Mouse (Mus musculus) midbrain, embryonic 11.5 days (tissue): ENCODE measurements around the gene Epn2. TPM values are rescaled to one million over a fixed set of nuclear protein-coding genes. Genes with fewer than 3 reads are reported as not detected.

ENCODE experiments used
- ATAC-seq: fragments of 200-750 bp; cut with Nextera tagmentation; 2 replicates; pipeline ENCODE4 v1.8.0; 2017; ENCODE audit warnings: moderate TSS enrichment, moderate library complexity; ENCODE audit not compliant: low FRiP score
- DNase-seq: peaks from one replicate; pipeline ENCODE4 v3.0.0; 2015; ENCODE audit warnings: low spot score; ENCODE audit errors: missing footprints
- H3K27ac ChIP-seq: fragments of 300-500 bp; sonication (generic); 2 replicates; pipeline ENCODE4 v1.5.1; 2014; ENCODE audit warnings: low read depth, low read length
- H3K27me3 ChIP-seq: fragments of 300-500 bp; sonication (generic); 2 replicates; pipeline ENCODE4 v1.6.1; 2014; ENCODE audit warnings: mild to moderate bottlenecking, low read length, moderate library complexity, mixed read lengths; ENCODE audit not compliant: control insufficient read depth, insufficient read depth
- H3K36me3 ChIP-seq: fragments of 300-500 bp; sonication (generic); 2 replicates; pipeline ENCODE4 v1.6.1; 2014; ENCODE audit warnings: mild to moderate bottlenecking, low read length, moderate library complexity, mixed read lengths; ENCODE audit not compliant: control insufficient read depth, insufficient read depth
- H3K4me1 ChIP-seq: fragments of 300-500 bp; sonication (generic); 2 replicates; pipeline ENCODE4 v1.6.1; 2014; ENCODE audit warnings: low read length; ENCODE audit not compliant: control insufficient read depth, insufficient read depth
- H3K4me2 ChIP-seq: fragments of 300-500 bp; sonication (generic); 2 replicates; pipeline ENCODE4 v1.6.1; 2014; ENCODE audit warnings: mild to moderate bottlenecking, moderate library complexity
- H3K4me3 ChIP-seq: fragments of 300-500 bp; sonication (generic); 2 replicates; pipeline ENCODE4 v1.5.1; 2014; ENCODE audit warnings: low read depth, low read length
- H3K9ac ChIP-seq: fragments of 300-500 bp; sonication (generic); 2 replicates; pipeline ENCODE4 v1.6.1; 2014; ENCODE audit warnings: low read length
- H3K9me3 ChIP-seq: fragments of 300-500 bp; sonication (generic); 2 replicates; pipeline ENCODE4 v1.6.1; 2016; ENCODE audit warnings: low read length; ENCODE audit not compliant: control insufficient read depth
- WGBS: fragments of 180-500 bp; shearing (Covaris S2); extraction: QIAGEN DNeasy Blood & Tissue Kit; methylation state at CpG from one replicate; pipeline ENCODE4 v1.1.7; 2014; 5-methylcytosine and 5-hydroxymethylcytosine counted together
- polyA plus RNA-seq: library from polyadenylated mRNA; unstranded; fragments of >200 nt; fragmentation: Nextera tagmentation; extraction: Ambion mirVana; gene quantifications from 2 replicates; pipeline ENCODE4 v1.2.1, GENCODE M21; 2014

The Epn2 gene
- polyA plus RNA-seq, 1 experiment from 2014 or later: 28.5 TPM

DNA sequence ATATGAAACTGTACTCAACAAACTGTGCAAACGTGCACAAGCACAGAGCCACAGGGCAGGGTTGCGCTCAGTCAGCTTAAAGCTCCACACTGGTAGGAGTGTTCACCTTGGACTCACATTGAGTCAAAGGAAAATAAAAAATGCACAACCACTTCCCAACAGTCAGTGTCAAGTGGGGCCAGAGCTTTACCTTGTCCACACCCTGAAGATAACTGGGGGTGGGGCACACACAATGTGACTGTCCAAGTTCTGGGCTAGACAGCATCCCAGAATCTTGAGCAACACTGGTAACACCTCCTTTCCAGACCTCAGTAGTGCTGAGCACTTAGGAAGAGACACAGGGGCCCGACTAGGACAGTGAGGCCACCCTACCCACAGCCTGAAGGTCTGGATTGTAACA, 60.6 kb downstream of the Epn2 start:
- ATAC-seq (no peak), DNase-seq (peak; percentile 0)
- no peak overlapping the region for H3K4me3 ChIP-seq
- no peaks in the 10 kb centered on the region for H3K27me3 ChIP-seq
- no peak overlapping the region for H3K27ac ChIP-seq
- peaks cover 13% of the 10 kb centered on the region for H3K36me3 ChIP-seq
- H3K9ac ChIP-seq: no peak overlapping the region
- H3K9me3 ChIP-seq: no peaks in the 10 kb centered on the region
- no peak overlapping the region for H3K4me2 ChIP-seq
- no peaks in the 10 kb centered on the region for H3K4me1 ChIP-seq
- 90% methylated on average over 3 of the region's 3 CpGs for WGBS

- peak; percentile 45 for DNase-seq
- H3K27ac ChIP-seq: no peak overlapping the region
These were observed 61.5 kb downstream of the Epn2 start for GRCm38 (mm10) chr11:61517971-61518370.

DNA sequence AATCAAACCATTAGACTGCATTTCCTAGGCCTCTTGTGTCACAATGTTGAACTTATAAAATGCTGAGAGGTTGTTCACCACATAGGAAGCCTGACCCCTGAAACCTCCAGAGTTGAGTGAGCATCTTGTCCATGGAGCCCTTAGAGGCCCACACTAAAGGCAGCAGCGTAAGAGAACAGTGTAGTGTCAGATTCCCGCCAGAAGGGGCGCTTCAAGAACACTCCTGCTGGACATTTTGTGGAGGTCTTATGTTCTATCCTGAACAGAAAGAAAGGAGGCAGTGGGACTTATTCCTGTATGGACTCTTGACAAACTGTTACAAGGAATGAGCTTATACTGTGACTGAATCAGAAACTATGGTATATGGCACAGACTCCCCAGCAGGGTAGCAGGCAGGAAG, 64.5 kb downstream of the Epn2 start:
- no peak overlapping the region for H3K4me2 ChIP-seq
- peaks cover 6% of the 10 kb centered on the region; the same call in 1 of the 2 replicates for H3K36me3 ChIP-seq
- DNase-seq (peak; percentile 91), ATAC-seq (no peak)
- no peaks in the 10 kb centered on the region for H3K27me3 ChIP-seq
- no peak overlapping the region for H3K4me3 ChIP-seq
- H3K9ac ChIP-seq: no peak overlapping the region
- H3K9me3 ChIP-seq: no peaks in the 10 kb centered on the region
- H3K27ac ChIP-seq: no peak overlapping the region
- 26% methylated on average over 3 of the region's 3 CpGs for WGBS
- 0 out of 2 replicates have a peak, but pooled peaks cover 3% of the 10 kb centered on the region for H3K4me1 ChIP-seq

More at GRCm38 (mm10) chr11:61517971-61518370, 61.5 kb downstream of the Epn2 start:
- H3K4me2 ChIP-seq: no peak overlapping the region
- H3K9me3 ChIP-seq: no peaks in the 10 kb centered on the region
- no peaks in the 10 kb centered on the region for H3K27me3 ChIP-seq
- ATAC-seq: no peak
- 100% methylated on average over 1 of the region's 1 CpGs for WGBS
- peaks cover 13% of the 10 kb centered on the region for H3K36me3 ChIP-seq
- H3K9ac ChIP-seq: no peak overlapping the region
- H3K4me3 ChIP-seq: no peak overlapping the region
- H3K4me1 ChIP-seq: no peaks in the 10 kb centered on the region

- H3K4me1 ChIP-seq: peaks cover 7% of the 10 kb centered on the region
These were observed 74.7 kb downstream of the Epn2 start, which contains the start of gene B9d1 for GRCm38 (mm10) chr11:61504713-61505257. Gene B9d1 (plus strand): TSS chr11:61505144.

DNA sequence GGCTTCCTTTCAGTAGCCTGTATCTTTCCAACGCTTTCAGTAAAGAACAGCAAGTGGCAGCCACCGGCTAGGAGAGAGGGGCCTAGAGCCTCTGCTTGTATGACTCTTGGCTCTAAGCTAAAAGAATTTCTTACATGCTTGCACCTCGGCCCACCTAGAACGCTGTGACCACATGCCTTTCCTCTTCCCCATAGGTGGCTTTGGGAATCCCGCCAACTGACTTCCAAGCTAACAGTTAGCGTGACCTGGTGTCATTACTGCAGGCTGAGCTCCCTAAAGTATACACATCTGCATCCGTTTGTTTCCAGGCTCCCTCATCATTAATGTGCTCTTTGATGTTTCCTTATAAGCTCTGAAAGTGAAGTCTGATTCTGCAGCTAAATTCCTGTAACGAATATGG, 75.6 kb downstream of the Epn2 start:
- peaks cover 7% of the 10 kb centered on the region for H3K4me1 ChIP-seq
- H3K9ac ChIP-seq: peak overlapping the region; percentile 78; the same call in 1 of the 2 replicates
- no peak overlapping the region for H3K4me3 ChIP-seq
- no peaks in the 10 kb centered on the region for H3K36me3 ChIP-seq
- H3K4me2 ChIP-seq: no peak overlapping the region
- H3K27ac ChIP-seq: no peak overlapping the region
- H3K27me3 ChIP-seq: no peaks in the 10 kb centered on the region
- WGBS: 83% methylated on average over 8 of the region's 8 CpGs
- H3K9me3 ChIP-seq: no peaks in the 10 kb centered on the region
- ATAC-seq (no peak), DNase-seq (no peak)

More at GRCm38 (mm10) chr11:61504713-61505257, 74.7 kb downstream of the Epn2 start, which contains the start of gene B9d1:
- H3K27ac ChIP-seq: no peak within 1 kb of the TSS
- H3K27me3 ChIP-seq: no peaks in the 10 kb centered on the region
- H3K36me3 ChIP-seq: no peaks in the 10 kb centered on the region
- WGBS: under 1% methylated on average over 39 of the region's 39 CpGs
- peak within 1 kb of the TSS; percentile 47 for H3K4me3 ChIP-seq
- peak within 1 kb of the TSS; percentile 78 for H3K9ac ChIP-seq
- peak; percentile 99 for DNase-seq
- ATAC-seq: peak; percentile 95
- H3K4me2 ChIP-seq: peak within 1 kb of the TSS; percentile 71
- H3K9me3 ChIP-seq: no peaks in the 10 kb centered on the region

- H3K4me3 ChIP-seq: no peak overlapping the region
- H3K4me2 ChIP-seq: no peak overlapping the region
- no peaks in the 10 kb centered on the region for H3K27me3 ChIP-seq
- H3K9ac ChIP-seq: no peak overlapping the region
- H3K27ac ChIP-seq: no peak overlapping the region
- ATAC-seq (no peak), DNase-seq (no peak)
- 85% methylated on average over 6 of the region's 6 CpGs for WGBS
- H3K9me3 ChIP-seq: no peaks in the 10 kb centered on the region
- no peaks in the 10 kb centered on the region for H3K4me1 ChIP-seq
- no peaks in the 10 kb centered on the region for H3K36me3 ChIP-seq
These were observed 80.6 kb downstream of the Epn2 start for GRCm38 (mm10) chr11:61498736-61499504.

GRCm38 (mm10) chr11:61497490-61497889, 82.0 kb downstream of the Epn2 start:
- no peak overlapping the region for H3K4me3 ChIP-seq
- H3K9ac ChIP-seq: no peak overlapping the region
- WGBS: 81% methylated on average over 1 of the region's 1 CpGs
- no peak overlapping the region for H3K27ac ChIP-seq
- DNase-seq (no peak), ATAC-seq (no peak)
- peaks cover 10% of the 10 kb centered on the region for H3K4me1 ChIP-seq
- H3K27me3 ChIP-seq: no peaks in the 10 kb centered on the region
- H3K36me3 ChIP-seq: no peaks in the 10 kb centered on the region; the same call in 1 of the 2 replicates
- no peaks in the 10 kb centered on the region for H3K9me3 ChIP-seq
- no peak overlapping the region for H3K4me2 ChIP-seq

GRCm38 (mm10) chr11:61495528-61495927, 84.0 kb downstream of the Epn2 start:
- Histone ChIP-seq H3K9ac (no peak overlapping the region), H3K36me3 (peaks cover 10% of the 10 kb centered on the region), H3K4me2 (no peak overlapping the region), H3K9me3 (no peaks in the 10 kb centered on the region), H3K27ac (no peak overlapping the region), H3K27me3 (no peaks in the 10 kb centered on the region), H3K4me3 (no peak overlapping the region), H3K4me1 (peaks cover 10% of the 10 kb centered on the region)
- 91% methylated on average over 2 of the region's 2 CpGs for WGBS
- DNase-seq (no peak), ATAC-seq (no peak)
